Mouse (Mus musculus): ENCODE measurements around the gene Plcl1.

Gene Plcl1

GRCm38 (mm10) chr1:55528547-55529304 is 123.0 kb downstream of the Plcl1 start:
- DNase-seq: no peak

- DNase-seq: no peak
Observed at GRCm38 (mm10) chr1:55533823-55534222, 128.1 kb downstream of the Plcl1 start.

- DNase-seq: no peak
Observed at GRCm38 (mm10) chr1:55554405-55554804, 148.7 kb downstream of the Plcl1 start.

- DNase-seq: no peak
Observed at GRCm38 (mm10) chr1:55557960-55558359, 152.2 kb downstream of the Plcl1 start.

- no peak for DNase-seq
Observed at GRCm38 (mm10) chr1:55558409-55558808, 152.7 kb downstream of the Plcl1 start.

GRCm38 (mm10) chr1:55559998-55560397 is 154.3 kb downstream of the Plcl1 start:
- DNase-seq: no peak

GRCm38 (mm10) chr1:55565933-55566332 is 160.2 kb downstream of the Plcl1 start:
- no peak for DNase-seq

GRCm38 (mm10) chr1:55567801-55568360 is 162.2 kb downstream of the Plcl1 start:
- DNase-seq: no peak

- DNase-seq: no peak
Observed at GRCm38 (mm10) chr1:55570225-55570624, 164.5 kb downstream of the Plcl1 start.

- no peak for DNase-seq
Observed at GRCm38 (mm10) chr1:55571399-55571798, 165.7 kb downstream of the Plcl1 start.

GRCm38 (mm10) chr1:55572202-55572601 is 166.5 kb downstream of the Plcl1 start:
- DNase-seq: no peak

GRCm38 (mm10) chr1:55572664-55573063 is 166.9 kb downstream of the Plcl1 start:
- DNase-seq: no peak

GRCm38 (mm10) chr1:55575916-55576315 is 170.2 kb downstream of the Plcl1 start:
- DNase-seq: no peak

- no peak for DNase-seq
Observed at GRCm38 (mm10) chr1:55581752-55582151, 176.0 kb downstream of the Plcl1 start.

- no peak for DNase-seq
Observed at GRCm38 (mm10) chr1:55585441-55585840, 179.7 kb downstream of the Plcl1 start.

GRCm38 (mm10) chr1:55588090-55588489 is 182.4 kb downstream of the Plcl1 start:
- no peak for DNase-seq

GRCm38 (mm10) chr1:55590047-55590446 is 184.3 kb downstream of the Plcl1 start:
- DNase-seq: no peak

- DNase-seq: no peak
Observed at GRCm38 (mm10) chr1:55600496-55600895, 194.8 kb downstream of the Plcl1 start.

- DNase-seq: no peak
Observed at GRCm38 (mm10) chr1:55604593-55604992, 198.9 kb downstream of the Plcl1 start.

- no peak for DNase-seq
Observed at GRCm38 (mm10) chr1:55605450-55605849, 199.7 kb downstream of the Plcl1 start.

GRCm38 (mm10) chr1:55605956-55606355 is 200.2 kb downstream of the Plcl1 start:
- no peak for DNase-seq

- no peak for DNase-seq
Observed at GRCm38 (mm10) chr1:55606405-55606804, 200.7 kb downstream of the Plcl1 start.

GRCm38 (mm10) chr1:55612759-55613328 is 207.1 kb downstream of the Plcl1 start:
- DNase-seq: no peak

- no peak for DNase-seq
Observed at GRCm38 (mm10) chr1:55617857-55618256, 212.1 kb downstream of the Plcl1 start.
